Mouse (Mus musculus) common myeloid progenitor, adult 5-6 weeks (primary cell): ENCODE measurements around the gene Lrrc4. TPM values are rescaled to one million over a fixed set of nuclear protein-coding genes. Genes with fewer than 3 reads are reported as not detected.

Experiments
- ATAC-seq: replicated peaks from 2 replicates; pipeline ENCODE4 v1.8.0; 2016; ENCODE audit warnings: low read depth, mild to moderate bottlenecking, moderate TSS enrichment, inconsistent platforms; ENCODE audit not compliant: poor library complexity, severe bottlenecking
- total RNA-seq: library from RNA; stranded (forward); fragments of 200-1000, 187-1606 nt; gene quantifications from 2 replicates; pipeline ENCODE4 v1.2.3, GENCODE M21; 2017

Gene Lrrc4
- total RNA-seq, 1 experiment from 2014 or later: 0.37 TPM

- ATAC-seq: peak; percentile 45; the same call in 1 of the 2 replicates
These were observed 25.2 kb upstream of the Lrrc4 start for GRCm38 (mm10) chr6:28856789-28857188.

GRCm38 (mm10) chr6:28855442-28855841 lies 23.9 kb upstream of the Lrrc4 start:
- ATAC-seq: no peak

DNA sequence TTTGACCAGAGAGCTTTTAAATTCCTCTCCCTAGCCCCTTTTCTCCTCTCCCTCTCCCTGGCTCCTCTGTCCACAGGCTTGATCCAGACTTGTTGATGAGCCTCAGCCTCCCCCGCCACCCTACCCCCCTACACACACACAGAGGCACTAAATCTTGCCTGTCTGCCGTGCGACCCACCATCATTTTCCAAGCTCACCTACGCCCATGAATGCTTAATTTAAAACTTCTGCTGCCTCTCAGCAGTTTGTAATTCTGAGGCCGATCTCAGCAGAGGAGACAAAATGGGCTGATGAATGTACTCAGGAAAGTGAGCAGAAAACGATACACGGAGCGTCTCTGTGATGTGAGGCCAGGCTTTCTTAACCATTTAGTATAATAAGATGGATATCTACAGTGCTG lies 23.1 kb upstream of the Lrrc4 start:
- ATAC-seq: no peak

GRCm38 (mm10) chr6:28853654-28854053 lies 22.1 kb upstream of the Lrrc4 start:
- no peak for ATAC-seq

GRCm38 (mm10) chr6:28853164-28853563 lies 21.6 kb upstream of the Lrrc4 start:
- ATAC-seq: no peak

- ATAC-seq: no peak
These were observed 20.8 kb upstream of the Lrrc4 start for GRCm38 (mm10) chr6:28852342-28852741.

DNA sequence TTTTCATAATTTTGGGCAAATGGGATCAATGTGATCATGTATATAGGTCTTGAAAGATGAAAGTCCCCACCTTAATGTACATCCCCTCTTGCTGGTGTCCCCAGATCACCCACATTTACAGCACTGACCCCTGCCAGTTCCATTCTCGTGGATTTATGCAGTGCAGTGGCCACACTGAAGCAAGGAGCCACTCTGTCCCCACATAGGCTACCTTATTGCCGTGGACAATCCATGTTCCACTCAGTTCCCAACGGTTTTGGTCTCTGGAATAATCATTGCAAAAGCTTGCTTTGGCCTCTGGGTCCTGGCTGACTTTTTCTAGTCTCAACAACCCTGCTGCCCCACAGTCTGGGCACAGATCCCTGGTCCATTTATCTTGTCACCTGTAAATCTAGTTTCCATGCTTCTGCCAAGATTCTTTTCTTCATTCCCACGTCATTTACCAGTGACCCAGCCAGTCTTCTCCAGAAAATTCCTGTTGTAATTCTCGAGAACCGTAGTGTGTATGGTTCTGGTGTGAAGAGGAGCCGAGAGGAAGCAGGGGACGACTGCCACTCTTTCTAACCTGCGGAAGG lies 18.9 kb upstream of the Lrrc4 start:
- ATAC-seq: no peak

- ATAC-seq: peak; percentile 36; the same call in 1 of the 2 replicates
These were observed 17.8 kb upstream of the Lrrc4 start for GRCm38 (mm10) chr6:28849317-28849716.

GRCm38 (mm10) chr6:28848891-28849290 lies 17.3 kb upstream of the Lrrc4 start:
- peak; percentile 18; the same call in 1 of the 2 replicates for ATAC-seq

DNA sequence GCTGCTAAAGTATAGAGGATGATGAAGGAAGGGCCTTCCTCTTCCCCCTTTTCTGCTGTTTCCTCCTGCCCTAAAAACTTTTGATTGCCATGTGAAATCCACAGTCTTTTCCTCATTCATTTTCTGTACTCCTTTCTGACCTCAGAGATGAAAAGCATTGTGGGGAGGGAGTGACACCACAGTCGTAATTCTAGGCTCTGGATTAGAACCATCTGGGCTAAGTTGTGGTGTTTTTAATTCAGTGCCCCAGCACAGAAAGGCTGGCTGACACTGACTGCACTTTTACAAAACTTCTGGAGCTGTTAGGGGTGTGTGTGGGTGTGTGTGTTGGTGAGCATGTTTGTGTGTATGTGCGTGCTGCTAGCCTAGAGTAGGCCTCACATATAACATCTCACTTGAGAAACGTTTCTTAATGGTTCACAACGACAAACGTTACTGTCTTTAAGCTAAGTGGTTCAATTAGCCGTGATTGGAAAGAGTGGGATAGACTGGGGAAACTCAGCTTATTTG lies 16.8 kb upstream of the Lrrc4 start:
- no peak for ATAC-seq

GRCm38 (mm10) chr6:28847616-28848015 lies 16.1 kb upstream of the Lrrc4 start:
- ATAC-seq: no peak

- ATAC-seq: no peak
These were observed 14.1 kb upstream of the Lrrc4 start for GRCm38 (mm10) chr6:28845610-28846009.

DNA sequence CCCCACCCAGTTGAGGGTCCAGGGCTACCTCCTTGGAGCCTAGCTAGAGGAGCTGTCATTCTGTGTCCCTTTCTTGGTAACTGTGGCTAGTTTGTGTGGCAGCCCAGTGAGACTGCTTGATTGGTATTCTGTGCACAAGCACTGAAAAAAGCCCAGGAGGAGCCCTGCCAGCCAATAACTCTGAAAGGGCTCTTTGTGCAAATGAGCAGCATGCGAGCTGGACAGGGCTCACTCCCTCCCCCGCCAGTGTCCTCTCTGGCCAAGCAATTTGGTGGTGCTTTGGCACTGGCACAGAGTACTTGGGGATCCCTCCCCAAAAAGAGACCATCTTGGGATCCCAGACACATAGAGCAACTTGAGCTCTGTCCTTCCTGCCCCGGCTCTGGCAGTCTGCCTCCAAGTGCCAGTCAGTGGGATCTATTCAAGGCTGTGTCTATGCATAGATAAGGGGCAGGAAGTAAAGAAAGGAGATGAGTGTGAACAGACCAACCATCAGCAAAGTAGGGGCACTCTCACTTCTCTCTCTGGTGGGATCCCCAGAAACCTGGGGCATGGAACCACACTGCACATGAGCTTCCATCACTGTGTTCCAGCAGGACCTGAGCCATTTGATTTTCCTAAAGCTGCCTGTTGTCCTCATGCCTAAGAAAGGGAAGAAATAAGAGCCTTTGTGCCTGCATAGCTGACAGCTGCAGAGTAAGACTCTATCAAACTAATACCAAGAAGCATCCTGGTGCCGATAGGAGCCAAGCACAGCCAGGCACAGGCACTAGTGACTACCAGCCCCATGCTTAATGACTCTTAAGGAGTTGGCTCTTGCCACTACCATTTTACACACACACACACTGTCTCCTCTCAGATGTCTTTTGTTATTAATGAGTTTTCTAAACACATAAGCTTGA lies 11.1 kb upstream of the Lrrc4 start:
- ATAC-seq: peak; percentile 82

GRCm38 (mm10) chr6:28841569-28841968 lies 10.0 kb upstream of the Lrrc4 start:
- no peak for ATAC-seq

DNA sequence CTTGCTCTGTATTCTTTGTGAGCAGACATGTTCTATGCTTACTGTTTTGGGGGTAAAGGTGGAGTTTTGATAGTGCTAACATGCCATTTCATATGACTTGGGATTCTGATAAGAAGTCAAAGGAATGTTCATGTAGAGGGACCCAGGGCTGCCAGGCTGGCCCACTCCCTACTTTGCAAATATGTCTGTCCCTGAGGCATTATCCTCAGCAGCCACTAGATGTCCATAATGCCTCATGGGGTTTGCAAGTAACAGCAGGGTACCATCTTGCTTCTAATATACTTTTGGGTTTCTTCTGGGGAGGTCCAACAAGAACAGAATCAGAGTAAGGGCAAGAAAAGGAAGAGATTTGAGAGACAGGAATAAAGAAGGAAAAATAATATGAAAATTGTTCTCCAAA lies 5.1 kb upstream of the Lrrc4 start:
- no peak for ATAC-seq

DNA sequence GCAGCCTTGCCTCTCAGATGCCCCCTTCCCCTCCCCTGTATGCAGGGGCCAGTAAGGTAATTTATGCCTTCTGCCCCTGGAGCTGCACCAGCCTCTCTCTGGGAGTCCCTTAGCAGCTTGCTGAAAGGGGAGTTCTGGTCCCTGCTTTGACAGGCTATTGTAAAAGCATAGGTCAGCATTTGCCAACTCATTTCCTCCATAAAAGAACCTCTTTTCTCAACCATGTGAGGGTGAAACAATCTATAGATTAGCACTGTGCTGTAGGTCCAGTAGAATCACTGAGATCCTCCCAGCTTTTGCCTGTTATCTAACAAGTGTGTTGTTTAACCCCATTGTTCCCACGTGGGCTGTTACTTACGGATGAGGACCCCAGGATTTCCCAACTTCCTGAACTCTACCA lies 2.5 kb upstream of the Lrrc4 start:
- ATAC-seq: no peak

DNA sequence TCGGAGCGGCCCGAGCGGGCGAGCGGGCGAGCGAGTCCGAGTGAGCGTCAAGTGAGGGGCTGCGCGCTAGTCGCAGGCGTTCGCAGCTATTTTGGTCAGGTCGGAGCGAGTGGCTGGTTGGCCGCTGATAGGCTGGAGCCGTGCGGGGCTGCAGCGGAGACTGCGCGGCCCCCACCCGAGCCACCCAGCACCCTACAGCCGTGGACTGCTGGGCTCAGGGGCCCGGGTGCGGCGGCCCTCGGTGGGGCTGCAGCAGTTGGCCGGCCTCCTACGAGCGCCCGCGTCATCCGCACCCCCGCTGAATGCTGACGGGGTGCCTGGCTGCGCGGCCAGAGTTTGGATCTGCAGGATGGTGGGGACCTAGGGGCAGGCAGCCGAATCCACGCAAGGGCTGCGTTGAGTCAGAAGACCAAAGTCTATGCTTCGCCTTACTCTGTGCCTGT lies 1.9 kb upstream of the Lrrc4 start:
- ATAC-seq: peak; percentile 26; the same call in 1 of the 2 replicates

DNA sequence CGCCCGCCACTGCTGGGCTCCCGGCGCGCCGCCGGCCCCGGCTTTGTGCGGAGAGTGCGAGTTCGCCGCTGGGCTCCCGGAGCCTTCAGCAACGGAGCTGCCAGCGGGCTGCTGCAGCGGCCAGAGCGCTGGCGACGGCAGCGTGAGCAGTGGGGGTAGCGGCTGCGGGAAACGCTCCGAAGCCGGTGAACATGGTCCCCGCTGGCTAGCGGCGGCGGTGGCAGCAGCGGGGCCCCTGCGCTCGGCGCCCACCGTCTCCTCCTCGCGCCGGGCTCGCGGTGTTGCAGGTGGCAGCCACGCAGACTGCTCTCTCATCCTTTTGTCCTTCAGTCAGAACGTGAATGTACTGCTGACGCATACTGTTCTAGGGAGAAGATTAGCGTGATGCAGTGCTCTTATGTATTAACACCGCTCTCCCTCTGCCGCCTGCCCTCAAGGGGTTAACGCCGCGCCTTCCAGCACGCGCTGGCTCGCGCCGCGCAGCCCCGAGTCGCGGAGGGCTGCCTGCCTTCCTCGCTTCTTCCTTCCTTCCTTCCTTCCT lies 1.3 kb upstream of the Lrrc4 start:
- ATAC-seq: peak; percentile 30

GRCm38 (mm10) chr6:28831854-28832750 lies 555 bp upstream of the Lrrc4 start:
- peak; percentile 50; the same call in 1 of the 2 replicates for ATAC-seq

DNA sequence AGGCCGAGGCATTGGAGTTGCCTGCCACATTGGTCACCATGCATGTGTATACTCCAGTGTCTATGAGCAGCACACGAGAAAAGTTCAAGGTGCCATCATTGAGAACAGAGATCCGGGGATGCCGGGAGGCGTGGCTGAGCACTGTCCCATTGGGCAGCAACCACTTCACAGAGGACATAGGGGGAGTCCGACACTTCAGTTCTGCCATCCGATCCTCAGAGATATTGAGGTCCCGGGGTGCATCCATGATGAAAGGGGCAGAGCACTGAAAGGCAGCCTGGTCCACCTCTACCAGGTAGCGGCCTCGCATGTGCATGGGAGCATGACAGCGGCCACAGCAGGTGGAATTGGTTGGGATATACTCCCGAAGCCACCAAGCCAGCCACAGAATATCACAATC lies 1.2 kb downstream of the Lrrc4 start:
- no peak for ATAC-seq
